Mouse (Mus musculus) monocyte, adult 2 months (primary cell): ENCODE measurements around the gene Hmgb3.
"Not testable (repeated sequence)": the region's sequence is repeated elsewhere in the genome, so short reads cannot be mapped to it uniquely, and the experiment has no call there.

Experiments
- DNase-seq, 2 experiments: peaks; one replicate each; pipeline ENCODE4 v3.0.0; 2022; ENCODE audit warnings: low spot score in 2 of 2, low read depth in 1 of 2

The Hmgb3 gene

GRCm38 (mm10) chrX:71555415-71556114 lies at the start of gene Hmgb3:
Gene Hmgb3 (plus strand): TSS chrX:71555918.
- DNase-seq = peak; percentile 45 to 53

- DNase-seq = not testable (repeated sequence)
These were observed 49.1 kb upstream of the Hmgb3 start for GRCm38 (mm10) chrX:71506591-71506990.

GRCm38 (mm10) chrX:71519252-71519651 lies 36.5 kb upstream of the Hmgb3 start:
- no peak for DNase-seq

DNA sequence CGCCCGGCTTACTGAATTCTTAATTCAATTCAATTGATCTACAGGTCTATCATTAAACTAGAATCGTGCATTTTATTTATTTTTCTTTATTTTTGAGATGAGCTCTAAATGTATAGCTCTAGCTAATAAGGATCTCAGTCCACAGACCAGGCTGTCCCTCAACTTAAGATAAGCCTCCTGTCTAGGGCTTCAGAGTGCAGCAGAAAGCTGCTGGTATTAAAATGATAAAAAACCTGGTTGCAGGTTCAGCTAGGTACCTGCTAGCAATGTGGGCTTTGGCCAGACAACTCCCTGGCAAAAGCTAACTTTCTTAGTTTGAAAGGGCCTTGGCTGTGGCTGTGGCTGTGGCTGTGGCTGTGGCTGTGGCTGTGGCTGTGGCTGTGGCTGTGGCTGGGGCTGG lies 32.8 kb upstream of the Hmgb3 start:
- no peak for DNase-seq

DNA sequence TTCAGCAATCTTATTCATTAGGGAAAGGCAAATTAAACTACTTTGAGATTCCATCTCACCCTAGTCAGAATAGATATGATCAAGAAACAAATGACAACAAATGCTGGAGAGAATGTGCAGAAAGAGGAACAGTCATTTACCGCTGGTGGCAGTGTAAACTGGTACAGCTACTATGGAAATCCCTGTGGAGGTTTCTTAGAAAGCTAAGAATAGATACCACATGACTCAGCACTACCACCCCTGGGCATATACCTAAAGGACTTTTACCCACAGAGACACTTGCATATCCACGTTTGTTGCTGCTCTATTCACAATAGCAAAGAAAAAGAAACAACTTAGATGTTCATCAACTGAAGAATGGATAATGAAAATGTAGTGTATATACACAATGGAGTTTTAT lies 31.4 kb upstream of the Hmgb3 start:
- DNase-seq = no peak

DNA sequence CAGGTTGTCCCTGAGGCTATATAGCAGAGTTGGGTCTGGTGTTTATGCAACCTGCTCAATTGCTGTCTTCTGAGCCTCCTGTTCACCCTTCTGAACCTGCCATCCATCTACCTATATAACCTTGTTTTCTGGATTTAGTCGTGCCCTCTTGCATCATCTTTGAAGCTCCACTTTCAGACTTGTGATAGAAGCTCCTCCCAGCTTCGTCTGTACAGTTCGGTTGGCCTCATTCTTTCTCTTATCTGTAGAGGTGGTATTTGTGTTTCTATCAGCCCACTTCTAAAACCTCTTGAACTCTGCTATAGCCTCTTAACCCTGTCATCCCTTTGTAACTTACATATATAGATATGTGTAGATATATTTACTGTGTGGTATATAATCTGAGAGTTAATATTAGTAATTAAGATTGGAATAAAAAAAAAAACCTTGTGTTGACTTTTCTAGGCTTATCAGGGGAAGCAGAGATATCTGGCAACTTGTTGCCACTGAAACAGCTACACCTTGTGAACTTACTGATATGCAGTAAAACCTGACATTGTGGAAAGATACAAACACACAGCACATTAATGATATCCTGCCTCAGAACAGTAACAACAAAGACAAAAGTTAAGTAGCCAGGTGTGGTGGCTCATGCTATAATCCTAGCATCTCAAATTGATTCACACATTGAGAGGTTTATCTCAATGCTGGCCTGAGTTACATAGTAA lies 30.0 kb upstream of the Hmgb3 start:
- no peak for DNase-seq

- no peak for DNase-seq
These were observed 28.3 kb upstream of the Hmgb3 start for GRCm38 (mm10) chrX:71527461-71527860.

DNA sequence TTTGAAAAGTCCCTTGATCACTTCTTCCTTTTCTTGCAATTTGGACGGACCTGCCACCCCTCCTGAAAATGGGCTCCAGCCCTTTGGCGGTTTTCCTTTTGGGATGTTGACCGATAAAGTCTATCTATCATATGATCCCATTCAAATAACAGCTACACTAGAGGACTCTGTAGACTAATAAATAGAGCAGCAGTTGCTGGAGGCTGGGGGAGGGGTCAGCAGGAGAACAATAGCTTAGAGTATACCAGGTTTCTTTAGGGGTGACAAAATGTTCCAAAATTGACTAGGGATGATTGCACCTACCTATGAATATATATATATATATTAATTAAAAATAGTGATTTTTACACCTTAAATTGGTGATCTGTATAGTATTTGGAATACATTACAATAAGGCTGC lies 27.6 kb upstream of the Hmgb3 start:
- DNase-seq = no peak

DNA sequence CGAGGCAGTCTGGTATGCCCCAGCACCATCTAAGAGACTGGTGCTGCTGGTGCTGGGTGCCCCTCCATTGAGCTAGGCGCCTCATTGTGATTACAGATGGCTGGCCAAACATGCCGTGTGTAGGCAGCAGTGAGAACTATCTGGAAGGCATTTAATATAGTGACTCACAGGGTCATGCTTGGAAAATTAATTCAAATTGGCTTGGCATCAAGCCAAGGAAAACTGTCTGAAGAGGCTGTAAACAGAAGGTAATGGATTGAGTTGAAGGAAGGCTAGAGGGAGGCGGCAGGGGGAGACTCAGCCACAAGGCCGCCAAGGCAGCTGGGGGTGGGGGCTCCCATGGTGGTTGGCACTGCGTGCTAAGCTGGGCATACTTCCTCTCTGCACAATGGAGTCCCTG lies 27.1 kb upstream of the Hmgb3 start:
- DNase-seq = no peak

GRCm38 (mm10) chrX:71532635-71533034 lies 23.1 kb upstream of the Hmgb3 start:
- no peak for DNase-seq

DNA sequence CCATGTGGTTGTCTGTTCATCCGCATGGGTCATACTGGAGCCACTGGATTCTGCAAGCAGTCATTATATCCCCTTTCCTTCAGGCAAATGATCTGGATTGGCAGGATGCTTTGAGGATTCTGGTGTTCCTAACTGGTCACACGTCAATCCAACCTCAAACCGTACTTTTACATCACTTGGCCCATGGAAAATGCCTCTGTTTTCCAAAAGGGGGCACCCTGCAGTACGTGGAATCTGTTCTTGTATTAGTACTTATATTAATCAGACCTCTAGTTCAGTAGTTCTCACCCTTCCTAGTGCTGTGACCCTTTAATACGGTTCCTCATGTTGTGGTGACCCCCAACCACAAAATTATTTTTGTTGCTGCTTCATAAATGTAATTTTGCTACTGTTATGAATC lies 21.6 kb upstream of the Hmgb3 start:
- DNase-seq = no peak

GRCm38 (mm10) chrX:71537791-71538190 lies 17.9 kb upstream of the Hmgb3 start:
- DNase-seq = no peak

DNA sequence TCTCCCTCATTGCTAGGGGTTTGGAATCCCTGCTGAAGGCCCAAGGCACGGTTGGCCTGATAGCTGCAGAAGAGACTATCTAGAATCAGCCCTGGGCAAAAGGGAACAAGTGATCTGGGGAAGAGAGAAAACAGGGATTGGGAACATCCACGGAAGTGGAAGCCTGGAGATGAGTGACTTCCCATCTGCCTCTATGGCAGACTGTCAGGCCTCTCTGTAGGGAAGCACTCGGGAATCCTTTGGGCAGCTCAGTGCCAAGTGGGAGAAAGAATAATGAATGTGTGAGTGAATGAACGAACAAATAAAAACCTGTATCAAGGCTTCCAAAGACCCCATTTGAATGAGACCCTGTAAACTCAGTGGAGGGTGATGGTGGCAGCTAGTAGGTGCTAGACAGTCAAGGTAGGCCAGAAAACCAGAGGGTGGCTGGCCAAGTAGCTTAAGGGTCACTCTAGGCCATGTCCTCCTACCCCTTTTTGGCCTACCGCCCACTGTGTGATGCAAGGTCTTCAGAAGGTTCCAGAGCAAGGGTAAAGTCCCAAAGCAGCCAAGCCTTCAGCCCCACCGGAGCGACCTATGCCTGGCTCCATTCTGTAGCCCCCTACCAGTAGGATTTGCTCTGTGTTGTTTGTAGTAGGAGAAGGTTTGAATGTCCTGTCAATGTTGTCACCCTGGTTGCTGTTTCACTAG lies 14.8 kb upstream of the Hmgb3 start:
- no peak for DNase-seq

DNA sequence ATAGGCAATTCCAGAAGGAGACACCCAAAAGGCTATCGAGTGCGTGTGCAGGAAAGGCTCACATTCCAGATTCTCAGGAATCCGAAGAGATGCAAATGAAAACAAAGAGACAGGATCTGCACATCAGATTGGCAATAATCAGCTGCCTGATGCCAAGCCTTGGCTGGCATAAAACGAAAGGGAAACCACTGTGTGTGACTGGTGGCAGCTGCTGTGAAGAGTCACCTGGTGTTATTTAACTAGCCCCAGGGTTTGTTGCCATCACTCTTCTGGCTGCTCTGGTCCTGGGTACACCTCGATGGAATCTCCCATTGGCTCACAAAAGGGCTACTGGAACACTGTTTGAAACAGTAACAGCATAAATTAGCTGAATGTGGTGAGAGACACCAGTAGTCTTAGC lies 11.0 kb upstream of the Hmgb3 start:
- no peak for DNase-seq

GRCm38 (mm10) chrX:71545163-71545562 lies 10.6 kb upstream of the Hmgb3 start:
- no peak for DNase-seq

DNA sequence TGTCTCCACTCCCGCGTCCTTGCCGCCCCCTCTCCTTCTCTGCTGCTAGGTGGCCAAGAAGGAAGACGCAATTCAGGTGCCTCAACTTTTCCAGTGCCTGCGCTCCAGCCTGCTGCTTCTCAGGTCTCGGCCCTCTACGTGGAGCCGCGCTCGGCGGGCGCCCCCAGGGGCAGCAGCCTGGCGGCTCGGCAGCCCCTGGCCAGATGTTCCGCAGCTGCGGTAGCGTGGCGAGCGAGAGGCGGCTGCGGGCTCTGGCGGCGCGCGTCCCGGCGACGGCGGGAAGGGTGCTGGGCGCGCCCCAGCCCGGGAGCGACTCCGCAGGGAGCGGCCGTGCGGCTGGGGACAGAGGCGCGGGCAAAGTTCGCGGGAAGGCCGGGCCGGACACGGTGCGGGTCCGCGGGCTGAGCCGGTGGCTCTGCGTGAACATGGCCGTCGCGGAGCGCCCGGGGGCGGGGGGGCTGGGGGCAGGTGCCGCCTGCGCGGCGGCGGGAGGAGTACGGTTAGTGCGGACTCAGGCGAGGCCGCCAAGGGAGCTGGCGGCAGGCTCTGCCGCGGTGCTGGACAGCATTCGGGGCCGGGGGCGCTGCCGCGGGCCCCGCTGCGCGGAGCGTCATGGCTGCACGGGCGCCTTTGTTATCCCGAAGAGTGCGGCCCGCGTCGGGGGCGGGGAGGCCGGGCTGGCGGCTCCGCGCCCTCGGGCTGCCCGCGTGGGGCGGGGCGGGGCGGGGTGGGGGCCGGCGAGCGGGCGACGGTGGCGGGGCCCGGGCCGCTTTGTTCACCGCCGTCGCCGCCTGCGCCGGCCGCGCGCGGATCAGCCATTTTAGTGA lies 610 bp downstream of the Hmgb3 start:
- no peak for DNase-seq

DNA sequence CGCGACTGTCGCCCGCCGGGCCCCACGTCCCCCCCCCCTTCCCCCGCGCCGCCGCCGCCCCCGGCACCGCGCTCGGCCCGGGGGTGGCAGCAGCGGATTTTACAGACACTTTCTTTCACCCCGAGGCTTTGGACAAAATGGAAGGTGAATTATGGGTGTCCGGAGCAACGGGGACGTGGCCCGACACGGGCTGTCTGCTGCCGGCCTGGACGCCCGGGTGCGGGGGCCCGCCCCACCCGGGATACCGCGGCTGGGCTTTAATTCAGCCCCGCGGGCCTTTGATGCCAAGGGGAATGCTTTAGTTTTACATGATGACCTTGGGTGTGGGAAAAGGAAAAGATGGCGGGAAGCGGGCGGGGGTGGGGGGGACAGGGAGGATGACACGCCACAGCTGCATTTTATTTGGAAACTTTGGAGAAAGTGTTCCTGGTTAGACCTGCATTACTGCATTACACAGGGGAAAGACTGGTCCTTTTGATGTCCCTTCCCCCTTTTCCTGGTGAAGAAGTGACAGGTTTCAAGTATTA lies 1.3 kb downstream of the Hmgb3 start:
- no peak for DNase-seq

DNA sequence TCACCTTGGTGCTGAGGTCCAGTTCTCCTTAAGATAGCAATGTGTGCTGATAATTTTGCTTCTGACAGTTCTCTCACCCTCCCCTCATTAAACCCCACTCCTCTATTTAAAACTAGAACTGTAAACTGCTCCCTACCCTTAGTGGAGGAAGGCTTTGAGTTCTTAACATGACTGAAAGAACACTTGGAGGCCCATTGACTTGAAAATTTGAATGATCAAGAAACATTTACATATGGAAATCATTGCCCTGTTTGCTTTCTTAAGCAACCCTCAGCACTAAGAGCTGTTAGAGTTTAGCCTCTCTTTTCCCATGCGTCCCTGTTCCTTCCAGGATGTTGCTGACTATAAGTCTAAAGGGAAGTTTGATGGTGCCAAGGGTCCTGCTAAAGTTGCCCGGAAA lies 3.6 kb downstream of the Hmgb3 start:
- DNase-seq = no peak

GRCm38 (mm10) chrX:71560796-71561195 lies 5.1 kb downstream of the Hmgb3 start:
- DNase-seq = no peak

DNA sequence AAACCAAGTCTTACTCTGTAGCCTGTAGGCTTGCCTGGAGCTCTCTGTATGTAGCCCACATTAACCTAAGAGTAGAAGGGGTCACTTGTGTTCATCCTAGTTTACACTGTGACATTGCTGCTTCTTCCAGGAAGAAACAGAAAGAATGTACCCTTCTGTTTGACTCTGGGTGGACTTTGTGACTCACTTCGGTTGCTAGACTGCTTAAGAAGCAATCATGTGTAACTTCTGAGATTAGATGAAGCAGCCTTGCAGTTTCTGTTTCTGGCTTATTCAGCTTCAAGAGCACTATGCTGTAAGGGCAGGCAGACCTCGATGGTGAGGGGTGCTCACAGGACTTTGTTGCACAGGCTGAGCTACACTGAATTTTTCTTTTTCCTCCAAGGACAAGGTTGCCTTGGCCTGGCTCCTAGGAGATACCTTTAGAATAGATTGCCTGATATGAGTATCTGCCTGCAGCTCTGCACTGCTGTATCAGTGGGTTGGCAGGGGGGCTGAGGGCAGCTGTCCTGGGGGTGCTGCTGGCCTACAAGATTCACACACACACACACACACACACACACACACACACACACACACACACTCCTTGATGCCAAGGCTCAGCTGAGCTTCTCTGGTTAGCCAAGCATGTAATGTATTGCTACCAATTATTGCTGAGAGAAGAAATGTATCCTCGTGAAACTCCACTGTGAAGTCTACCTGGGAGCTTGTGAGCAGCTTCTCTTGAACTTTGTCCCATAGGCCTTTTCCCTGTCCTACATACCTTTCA lies 17.6 kb downstream of the Hmgb3 start:
- DNase-seq = no peak
